Mouse (Mus musculus): ENCODE data around the gene Hnrnpa1. TPM values are rescaled to one million over a fixed set of nuclear protein-coding genes. Genes with fewer than 3 reads are reported as not detected.

Gene Hnrnpa1
- 222 and 236 TPM in 2 replicates for polyA plus RNA-seq (2015; fragmentation: Nextera tagmentation; extraction: Ambion mirVana)

DNA sequence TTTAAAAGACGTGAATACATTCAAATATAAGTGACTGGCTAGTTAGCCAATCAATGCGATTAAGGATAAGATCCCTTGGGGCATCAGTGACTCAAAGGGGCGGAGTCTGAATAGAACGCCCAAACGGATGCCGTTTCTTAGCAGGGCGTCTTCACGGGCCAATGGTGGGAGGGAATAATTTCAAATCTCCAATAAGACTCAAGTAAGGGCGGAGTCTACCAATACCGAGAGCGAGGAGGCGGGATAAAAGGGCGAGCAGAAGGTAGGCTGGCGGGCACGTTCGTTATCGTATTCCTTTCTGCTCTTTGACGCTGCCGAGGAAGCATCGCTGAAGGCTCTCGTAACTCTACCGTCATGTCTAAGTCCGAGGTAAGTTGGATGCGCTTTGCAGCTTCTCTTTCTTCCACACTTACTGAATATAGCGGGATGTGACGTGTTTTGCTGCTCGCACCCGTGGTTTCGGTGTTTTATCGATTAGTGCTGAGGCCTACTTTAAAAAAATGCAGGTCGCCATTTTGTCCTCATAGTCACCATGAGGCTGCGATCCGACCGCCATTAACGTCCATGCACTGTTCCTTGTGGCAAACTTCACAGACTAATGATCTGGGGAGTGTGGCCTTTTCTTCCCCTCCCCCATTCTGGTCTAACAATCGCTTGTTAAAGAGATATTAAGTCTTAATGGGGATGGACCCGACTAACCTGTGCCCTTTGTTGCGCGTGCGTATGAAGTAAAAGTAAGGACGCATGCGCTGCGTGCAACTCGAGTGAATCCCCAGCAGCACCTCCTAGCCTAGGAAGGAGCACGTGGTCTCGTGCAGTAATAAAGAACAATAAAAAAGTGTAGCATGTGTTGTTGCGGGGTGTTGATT, at the start of gene Hnrnpa1:
TSS of gene Hnrnpa1 (plus strand) at position 273 of the 869 bp plus-strand sequence.

DNA sequence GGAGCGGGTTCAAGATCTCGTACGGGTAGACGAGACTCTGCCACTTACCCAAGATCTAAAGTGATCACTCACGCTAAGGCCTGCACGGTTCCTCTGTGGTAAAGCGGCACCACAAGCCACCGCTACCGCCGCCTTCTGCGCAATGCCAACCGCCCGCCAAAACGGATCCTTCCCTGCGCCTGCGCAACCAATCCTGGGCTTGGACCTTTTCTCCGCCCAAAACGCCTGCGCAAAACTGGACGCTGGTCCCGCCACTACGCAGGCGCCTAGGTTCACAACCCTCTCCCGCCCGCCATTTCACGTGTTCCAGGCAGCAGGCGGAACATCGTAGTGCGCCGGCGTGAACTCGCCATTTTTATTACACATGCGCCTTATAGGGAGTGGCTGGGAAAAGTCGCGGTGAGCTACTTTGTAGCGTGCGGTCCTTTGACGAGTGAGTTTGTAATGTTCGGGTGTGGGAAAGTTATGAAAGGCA, 510 bp upstream of the Hnrnpa1 start, which contains the start of gene Cbx5:
TSS of gene Cbx5 (minus strand) at position 132 of the 475 bp plus-strand sequence.

DNA sequence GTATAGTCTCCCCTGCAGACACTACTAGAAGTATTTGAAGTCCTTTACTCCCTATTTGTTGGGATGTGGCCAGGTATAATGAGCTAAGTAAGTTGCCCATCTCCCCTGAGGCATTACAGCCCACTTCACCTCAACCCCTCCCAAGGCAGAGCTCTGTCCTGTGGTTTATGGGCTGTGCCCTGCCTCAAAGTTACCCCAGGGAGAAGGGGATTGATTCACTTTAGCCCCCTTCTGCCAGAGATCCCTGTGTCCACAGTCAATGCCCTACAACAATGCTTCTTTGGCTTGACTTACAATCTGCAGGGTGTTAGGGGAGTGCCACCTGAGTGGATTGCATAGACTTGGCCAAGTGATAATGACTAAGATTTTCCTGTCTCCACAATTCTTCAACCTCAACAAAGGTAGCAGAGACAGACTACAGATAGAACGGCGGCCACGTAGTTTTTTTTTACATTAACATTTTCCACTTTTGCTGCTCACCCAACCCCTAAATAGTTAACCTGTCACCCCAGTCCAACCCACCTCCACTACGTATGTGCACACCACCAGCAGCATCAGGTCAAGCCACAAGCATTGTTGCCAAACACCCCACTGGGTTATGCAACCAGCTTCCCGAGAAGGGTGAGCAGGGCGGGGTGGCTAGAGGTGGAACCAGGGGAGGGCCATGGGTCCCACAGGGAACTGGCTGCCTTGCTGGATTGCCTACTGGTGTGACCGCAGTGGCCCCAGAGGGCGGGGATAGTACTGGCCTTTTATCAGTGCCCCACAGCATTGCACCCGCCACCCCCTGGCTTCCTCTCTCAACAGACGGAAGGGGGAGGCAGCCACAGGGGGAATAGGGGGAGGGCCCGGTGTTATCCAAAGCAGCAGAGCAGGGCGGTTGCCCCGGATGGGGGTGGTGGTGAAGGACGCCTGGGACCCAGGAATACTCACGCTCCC, 17.8 kb downstream of the Hnrnpa1 start, which contains the start of gene Nfe2:
TSS of gene Nfe2 (minus strand) at position 614 of the 939 bp plus-strand sequence.

DNA sequence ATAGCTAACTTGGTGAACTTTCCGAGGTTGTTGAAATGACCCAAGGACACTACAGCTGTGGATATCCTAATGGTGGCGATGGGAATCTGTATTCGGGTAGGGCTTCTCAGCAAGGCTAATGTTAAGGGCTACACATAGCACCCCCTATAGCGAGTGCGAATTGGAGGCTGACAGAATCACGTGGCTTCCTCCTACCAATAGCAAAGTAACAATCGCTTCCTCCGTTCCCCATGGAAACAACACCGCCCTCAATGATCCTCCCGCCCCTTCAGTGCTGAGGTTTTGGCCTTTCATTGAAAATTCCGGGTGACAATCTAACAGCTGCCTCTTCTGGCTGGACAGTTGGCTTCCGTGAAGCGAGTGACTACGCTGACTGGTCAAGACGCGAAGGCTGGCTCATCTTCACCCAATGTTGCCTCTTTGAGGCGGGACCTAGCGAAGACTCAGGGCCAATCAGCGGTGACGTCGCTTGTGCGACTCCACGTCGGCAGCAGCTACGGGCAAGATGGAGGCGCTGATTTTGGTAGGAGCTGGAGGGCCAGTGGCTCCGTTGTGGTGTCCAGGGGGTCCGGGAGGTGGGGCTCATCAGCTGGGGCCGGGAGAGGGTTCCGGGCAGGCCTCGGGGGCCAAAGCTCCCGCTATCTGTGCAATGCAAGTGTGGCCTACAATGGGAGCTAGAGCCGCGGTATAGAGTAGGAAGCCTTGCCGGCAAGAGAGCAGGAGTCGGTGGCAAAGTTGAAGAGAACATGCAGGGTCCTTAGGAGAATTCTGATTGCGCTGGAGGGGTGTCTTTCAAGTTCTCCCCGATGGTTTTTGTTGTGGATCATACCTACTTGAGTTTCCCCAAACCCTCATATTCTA, 32.4 kb downstream of the Hnrnpa1 start, which contains the start of gene Copz1:
TSS of gene Copz1 (plus strand) at position 296 of the 861 bp plus-strand sequence.

MicroRNAs encoded within 50 kb of the gene (microRNA counts, 519-probe panel; counts per million panel counts)
- microRNA mmu-miR-148b = 3,733 counts per million, percentile 78 among the panel's probes with 10 or more counts

Small RNAs within 50 kb of the gene (microRNA-seq; reads per million reads assigned to microRNA genes)
- gene Mir148b = 136 to 159 reads per million in 2 experiments

Other genes starting within 250 kb of the Hnrnpa1 start
- gene Hoxc8, start 249.8 kb upstream of the Hnrnpa1 start, polyA plus RNA-seq (2015; fragmentation: Nextera tagmentation; extraction: Ambion mirVana) = 1.5 and 2.4 TPM in 2 replicates
- 4.1 and 4.5 TPM in 2 replicates for gene Hoxc6, start 242.2 kb upstream of the Hnrnpa1 start, polyA plus RNA-seq (2015; fragmentation: Nextera tagmentation; extraction: Ambion mirVana)
- 2.7 and 3.3 TPM in 2 replicates for gene Hoxc4, start 221.5 kb upstream of the Hnrnpa1 start, polyA plus RNA-seq (2015; fragmentation: Nextera tagmentation; extraction: Ambion mirVana)
- gene Smug1, start 73.3 kb upstream of the Hnrnpa1 start, polyA plus RNA-seq (2015; fragmentation: Nextera tagmentation; extraction: Ambion mirVana) = 8.5 and 9.7 TPM in 2 replicates
- 34.1 and 36.8 TPM in 2 replicates for gene Cbx5, start 616 bp upstream of the Hnrnpa1 start, polyA plus RNA-seq (2015; fragmentation: Nextera tagmentation; extraction: Ambion mirVana)
- gene Nfe2, start 18.0 kb downstream of the Hnrnpa1 start, polyA plus RNA-seq (2015; fragmentation: Nextera tagmentation; extraction: Ambion mirVana) = 0.59 and 0.71 TPM in 2 replicates
- 82.6 and 111 TPM in 2 replicates for gene Copz1, start 32.3 kb downstream of the Hnrnpa1 start, polyA plus RNA-seq (2015; fragmentation: Nextera tagmentation; extraction: Ambion mirVana)
- 0.14 TPM in 1 of 2 replicates, not detected in the other for gene Gpr84, start 70.2 kb downstream of the Hnrnpa1 start, polyA plus RNA-seq (2015; fragmentation: Nextera tagmentation; extraction: Ambion mirVana)
- gene Zfp385a, start 99.7 kb downstream of the Hnrnpa1 start, polyA plus RNA-seq (2015; fragmentation: Nextera tagmentation; extraction: Ambion mirVana) = 11.7 and 14.2 TPM in 2 replicates
- 28.8 and 29.7 TPM in 2 replicates for gene Itga5, start 126.3 kb downstream of the Hnrnpa1 start, polyA plus RNA-seq (2015; fragmentation: Nextera tagmentation; extraction: Ambion mirVana)
- gene Gtsf1, start 190.0 kb downstream of the Hnrnpa1 start, polyA plus RNA-seq (2015; fragmentation: Nextera tagmentation; extraction: Ambion mirVana) = 0.34 TPM in 1 of 2 replicates, not detected in the other
- gene Gtsf2, start 208.0 kb downstream of the Hnrnpa1 start, polyA plus RNA-seq (2015; fragmentation: Nextera tagmentation; extraction: Ambion mirVana) = not detected in 2 replicates
- 2.5 and 3.1 TPM in 2 replicates for gene Nckap1l, start 213.4 kb downstream of the Hnrnpa1 start, polyA plus RNA-seq (2015; fragmentation: Nextera tagmentation; extraction: Ambion mirVana)

Measured in skeletal muscle tissue, postnatal 0 days (tissue).